Mouse (Mus musculus) left cerebral cortex, adult 18-20 months (tissue): ENCODE results near the gene Map2k2. TPM values are rescaled to one million over a fixed set of nuclear protein-coding genes. Genes with fewer than 3 reads are reported as not detected.
"Not testable (repeated sequence)": the region's sequence is repeated elsewhere in the genome, so short reads cannot be mapped to it uniquely, and the experiment has no call there.

Experiments used
- DNase-seq, 2 experiments: peaks; one replicate each; pipeline ENCODE4 v3.0.0; 2021 to 2022; ENCODE audit warnings: low spot score in 2 of 2, mixed read lengths in 1 of 2
- long read RNA-seq, 2 experiments: library from polyadenylated mRNA; stranded (forward); transcript quantifications; one replicate each; pipeline ENCODE4 v2.0.0; 2021
- total RNA-seq, 2 experiments: library from RNA; stranded (reverse); gene quantifications; 2 replicates each; pipeline ENCODE4 v1.2.3; 2021

Map2k2 gene
- 100 to 1,000 TPM; 133 to 137 TPM for total RNA-seq
- long read RNA-seq, experiment 1, transcript Map2k2-207 (11 exons, 2,405 nt), result minor isoform, 41 of 211 reads
- long read RNA-seq, experiment 1, transcript Map2k2-202 (11 exons, 1,556 nt), result major isoform, 82 of 211 reads
- long read RNA-seq, experiment 1, partial matches to known transcripts, result 11 of 211 reads
- long read RNA-seq, experiment 1, other reads (novel, unspliced or antisense), result 77 of 211 reads
- long read RNA-seq, experiment 2, transcript Map2k2-207 (11 exons, 2,405 nt), result minor isoform, 24 of 117 reads
- long read RNA-seq, experiment 2, transcript Map2k2-202 (11 exons, 1,556 nt), result major isoform, 55 of 117 reads
- long read RNA-seq, experiment 2, partial matches to known transcripts, result 9 of 117 reads
- long read RNA-seq, experiment 2, other reads (novel, unspliced or antisense), result 29 of 117 reads

DNA sequence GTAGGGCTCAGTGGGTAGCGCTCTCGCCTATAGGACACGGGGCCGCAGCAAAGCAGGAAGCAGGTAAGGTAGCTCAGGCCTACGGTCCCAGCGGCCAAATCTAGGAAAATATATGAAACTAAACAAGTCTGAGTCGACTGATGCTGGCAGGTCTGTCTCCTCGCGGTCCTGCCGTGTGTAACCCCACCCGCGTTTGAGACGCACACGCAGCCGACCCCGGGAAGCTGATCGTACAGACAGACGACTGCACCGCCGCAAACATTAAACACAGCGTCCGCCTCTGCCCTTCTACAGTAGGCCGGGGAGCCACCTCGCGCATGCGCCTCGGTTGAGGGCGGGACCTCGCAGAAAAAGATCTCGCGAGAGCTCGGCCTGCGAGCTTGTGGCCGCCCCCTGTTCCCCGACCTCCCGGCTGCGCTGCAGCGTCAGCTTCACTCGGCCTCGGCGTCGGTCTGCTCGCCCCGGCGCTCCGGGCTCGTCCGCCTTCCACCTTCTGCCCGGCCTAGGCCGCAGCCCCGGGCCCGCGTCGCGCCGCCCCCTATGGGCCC is at the start of gene Map2k2:
TSS of gene Map2k2 (plus strand) at position 351 of the 548 bp plus-strand sequence.
- peak; percentile 96 for DNase-seq

GRCm38 (mm10) chr10:81057406-81058130 is 48.1 kb upstream of the Map2k2 start:
- DNase-seq, result no peak

- DNase-seq, result no peak
Measured at GRCm38 (mm10) chr10:81058896-81059295, 46.8 kb upstream of the Map2k2 start.

DNA sequence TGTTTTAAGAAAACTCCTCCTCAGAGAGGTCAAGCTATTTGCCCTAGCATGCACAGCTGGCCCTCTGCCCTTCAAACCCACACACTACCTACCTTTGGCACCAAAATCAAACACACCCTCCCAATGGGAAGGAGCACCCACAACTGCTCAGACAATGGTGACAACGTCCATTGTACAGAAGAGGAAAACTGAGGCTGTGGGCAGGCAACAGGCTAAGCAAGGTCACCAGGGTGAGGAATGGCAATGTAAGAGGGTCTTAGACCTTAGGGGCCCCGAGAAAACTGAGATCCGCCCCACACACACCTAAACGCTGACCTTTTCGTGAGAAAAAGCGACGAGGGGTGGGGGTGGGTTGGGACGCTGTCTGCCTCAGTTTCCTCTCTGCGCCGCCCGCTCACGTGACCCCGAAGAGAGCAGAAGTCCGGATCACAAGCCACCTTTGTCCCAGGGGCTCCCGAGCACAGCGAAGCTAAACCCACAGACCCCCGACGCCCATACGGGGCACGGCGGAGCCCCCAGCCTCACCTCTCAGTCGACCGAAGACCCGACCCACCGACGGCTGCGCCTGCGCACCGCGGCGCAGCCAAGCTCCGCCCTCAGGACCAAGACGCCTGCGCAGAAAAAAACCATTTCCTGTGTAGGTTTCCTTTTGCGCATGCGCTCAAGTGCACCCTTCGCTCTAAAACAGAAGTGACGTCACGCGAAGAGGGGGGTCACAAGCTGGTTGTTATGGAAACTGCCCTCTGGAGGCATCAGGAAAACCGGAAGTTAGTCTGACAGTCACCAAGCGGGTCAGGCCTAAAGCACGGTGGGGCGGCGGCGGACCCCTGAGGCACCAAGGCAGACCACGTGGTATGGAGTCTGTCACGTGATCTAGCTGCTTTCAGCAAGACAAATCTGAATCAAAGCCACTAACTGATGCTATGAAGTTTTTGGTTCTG is 45.8 kb upstream of the Map2k2 start, which contains the start of gene Sgta:
TSS of gene Sgta (minus strand) at position 579 of the 941 bp plus-strand sequence.
- DNase-seq, result peak; percentile 99

DNA sequence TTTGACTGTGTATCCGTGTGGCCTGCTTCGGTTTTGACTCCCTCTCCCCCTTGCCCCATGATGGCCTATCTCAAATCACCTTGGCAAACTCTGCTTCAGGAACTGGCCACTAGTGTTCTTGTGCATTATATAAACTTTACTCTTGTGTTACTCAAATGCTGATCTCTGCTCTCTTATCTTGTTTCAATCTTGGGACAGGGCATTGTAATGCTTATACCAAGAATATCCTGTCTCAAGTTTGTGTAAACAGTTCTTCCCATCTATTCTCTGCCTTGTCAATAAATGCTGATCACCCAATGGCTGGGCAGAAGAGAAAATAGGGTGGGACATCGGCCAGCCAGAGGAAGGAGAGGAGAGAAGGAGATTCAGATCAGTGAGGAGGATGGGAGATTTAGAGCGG is 43.0 kb upstream of the Map2k2 start:
- no peak for DNase-seq

DNA sequence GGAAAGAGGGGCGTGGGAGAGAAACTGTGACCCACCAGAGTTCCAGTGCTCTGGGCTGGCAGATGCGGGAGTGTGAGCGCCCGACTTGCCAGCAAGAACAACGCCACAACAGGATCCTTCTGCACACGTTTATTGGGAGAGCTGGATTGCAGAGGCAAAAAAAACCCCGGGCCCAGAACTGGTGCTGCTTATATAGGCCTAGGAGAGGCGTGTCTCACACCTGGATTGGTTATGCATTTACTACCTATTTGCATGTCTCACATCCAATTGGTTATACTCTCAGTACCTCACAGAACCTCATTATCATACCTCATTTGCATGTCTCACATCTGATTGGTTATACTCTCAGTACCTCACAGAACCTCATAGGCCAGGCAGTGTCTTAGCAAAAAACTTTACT is 41.2 kb upstream of the Map2k2 start:
- DNase-seq, result not testable (repeated sequence)

DNA sequence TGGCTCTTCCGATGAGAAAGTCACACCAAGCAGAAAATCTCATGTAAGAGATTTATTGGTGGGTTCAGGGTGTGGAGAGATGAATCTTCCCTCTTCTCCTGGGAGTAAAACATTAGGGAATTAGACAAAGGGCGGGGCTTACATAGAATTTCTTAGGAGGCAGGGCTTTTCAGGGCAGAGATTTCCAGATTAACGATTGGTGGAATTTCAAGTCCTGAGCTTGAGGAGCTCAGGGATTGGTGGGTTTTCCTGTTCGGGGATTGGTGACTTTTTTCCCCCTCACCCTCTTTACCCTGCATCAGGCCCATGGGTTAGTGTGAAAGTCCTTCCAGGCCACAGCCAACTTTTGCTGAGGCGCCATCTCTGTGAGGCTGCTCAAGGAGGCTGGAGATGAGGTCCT is 37.0 kb upstream of the Map2k2 start:
- no peak for DNase-seq

- peak; percentile 97 to 98 for DNase-seq
Measured at GRCm38 (mm10) chr10:81069836-81070235, 35.9 kb upstream of the Map2k2 start, which contains the start of gene Thop1. Gene Thop1 (plus strand): TSS chr10:81070035.

DNA sequence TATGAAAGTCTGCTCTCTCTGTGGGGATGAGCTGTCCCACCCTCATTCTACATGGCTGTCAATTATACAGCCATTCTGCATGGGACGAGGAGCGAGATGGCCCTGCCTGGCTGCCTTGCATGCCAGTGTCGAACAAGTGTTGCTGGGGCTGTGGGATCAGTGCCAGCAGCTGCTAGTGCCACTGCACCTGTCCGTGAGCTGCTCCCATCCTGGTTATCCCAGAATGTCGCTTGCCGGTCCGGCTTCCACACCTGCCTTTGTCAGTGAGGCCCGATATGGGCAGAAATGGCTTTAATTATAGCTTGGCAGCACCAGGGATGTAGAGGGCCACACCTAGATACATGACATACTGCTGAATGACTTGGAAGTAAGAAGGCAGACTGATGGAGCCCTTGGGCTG is 33.4 kb upstream of the Map2k2 start:
- no peak for DNase-seq

DNA sequence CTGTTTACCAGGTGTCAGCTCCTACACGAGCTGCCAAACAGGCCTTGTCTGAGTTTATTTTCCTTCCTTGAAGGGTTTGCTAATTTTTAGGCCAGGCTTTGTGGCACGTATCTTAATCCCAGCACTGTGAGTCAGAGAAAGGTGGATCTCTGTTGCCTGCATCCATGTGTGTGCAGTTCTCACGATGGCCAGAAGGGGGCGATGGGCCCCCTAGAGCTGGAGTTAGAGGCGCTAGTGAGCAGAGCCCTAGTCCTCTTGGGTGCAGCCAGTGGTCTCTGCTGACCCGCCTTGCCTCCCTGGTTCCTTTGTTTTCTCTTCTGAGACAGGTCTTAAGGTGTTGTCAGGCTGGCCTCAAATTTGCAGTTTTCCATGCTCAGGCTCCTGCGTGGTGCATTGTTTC is 32.3 kb upstream of the Map2k2 start:
- DNase-seq, result no peak

GRCm38 (mm10) chr10:81075734-81076133 is 30.0 kb upstream of the Map2k2 start:
- no peak for DNase-seq

GRCm38 (mm10) chr10:81076356-81076755 is 29.4 kb upstream of the Map2k2 start:
- no peak for DNase-seq

DNA sequence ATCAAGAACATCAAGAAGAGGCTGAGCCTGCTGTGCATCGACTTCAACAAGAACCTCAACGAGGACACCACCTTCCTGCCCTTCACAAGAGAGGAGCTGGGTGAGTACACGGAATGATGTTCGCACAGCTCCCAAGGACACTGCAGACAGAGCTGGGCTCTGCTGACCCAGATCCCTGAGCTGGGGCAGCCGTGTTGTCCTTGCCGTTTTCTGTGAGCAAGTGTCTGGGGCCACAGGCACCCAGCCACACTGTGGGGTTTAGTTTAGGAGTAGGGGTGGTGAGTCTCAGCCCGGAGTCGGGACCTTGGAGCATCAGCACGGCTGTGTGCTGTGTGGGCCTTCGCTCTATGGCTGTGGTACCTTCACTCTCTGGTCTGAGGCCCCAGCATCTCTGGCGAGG is 27.8 kb upstream of the Map2k2 start:
- DNase-seq, result no peak

DNA sequence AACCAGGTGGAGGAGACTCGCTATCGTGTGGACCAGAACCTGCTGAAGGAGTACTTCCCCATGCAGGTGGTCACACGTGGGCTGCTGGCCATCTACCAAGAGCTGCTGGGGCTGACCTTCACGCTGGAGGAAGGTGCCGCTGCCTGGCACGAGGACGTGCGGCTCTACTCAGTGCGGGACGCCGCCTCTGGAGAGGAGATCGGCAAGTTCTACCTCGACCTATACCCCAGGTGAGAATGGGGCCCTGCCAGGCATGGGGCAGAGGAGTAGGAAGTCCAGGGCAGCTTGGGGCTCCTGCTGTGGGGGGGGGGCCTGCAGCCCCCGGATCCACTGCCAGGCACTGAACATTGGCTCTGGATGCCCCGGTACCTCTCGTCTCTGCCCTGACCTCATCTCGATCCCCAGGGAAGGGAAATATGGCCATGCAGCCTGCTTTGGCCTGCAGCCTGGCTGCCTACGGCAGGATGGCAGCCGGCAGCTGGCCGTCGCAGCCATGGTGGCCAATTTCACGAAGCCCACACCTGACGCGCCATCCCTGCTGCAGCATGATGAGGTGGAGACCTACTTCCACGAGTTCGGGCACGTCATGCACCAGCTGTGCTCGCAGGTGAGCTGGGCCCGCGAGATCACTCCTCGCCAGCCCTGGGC is 25.6 kb upstream of the Map2k2 start:
- no peak for DNase-seq

DNA sequence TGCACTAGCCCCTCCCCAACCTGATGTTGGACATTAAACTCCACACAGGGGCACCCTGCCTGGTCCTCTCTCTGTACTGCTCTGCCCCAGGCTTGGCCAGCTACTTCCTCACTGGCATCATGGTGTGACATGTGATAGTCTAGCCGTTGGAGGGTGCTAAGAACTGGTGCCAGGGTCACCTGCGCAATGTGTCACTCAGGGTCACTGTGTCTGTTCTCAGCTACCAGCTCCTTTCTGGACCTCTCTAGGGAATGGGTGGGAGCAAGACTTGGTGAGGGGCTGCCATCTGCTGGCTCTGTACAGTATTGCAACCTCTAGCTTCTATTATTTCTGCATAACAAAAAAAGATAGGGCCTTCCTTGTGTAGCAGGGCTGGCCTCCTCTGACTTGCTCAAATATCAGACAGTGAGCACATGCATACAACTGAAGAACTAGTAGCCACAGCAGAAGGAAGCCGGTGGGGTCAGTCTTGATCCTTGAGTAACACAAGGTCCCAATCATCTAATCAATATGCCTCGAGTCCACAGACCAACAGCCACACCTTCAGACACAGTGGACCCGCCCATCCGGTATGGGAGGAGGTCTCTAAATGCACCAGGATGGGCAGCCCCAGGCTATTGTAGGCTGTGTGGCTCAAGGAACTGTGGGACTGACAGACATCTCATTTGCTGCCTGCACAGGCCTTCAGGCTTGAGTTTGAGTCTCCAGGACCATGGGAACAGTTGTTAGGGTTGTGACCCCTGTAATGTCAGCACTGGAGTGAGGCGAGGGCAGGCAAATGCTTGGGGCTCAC is 23.4 kb upstream of the Map2k2 start:
- DNase-seq, result peak; percentile 65 to 74

- DNase-seq, result no peak
Measured at GRCm38 (mm10) chr10:81087021-81087420, 18.7 kb upstream of the Map2k2 start.

- DNase-seq, result no peak
Measured at GRCm38 (mm10) chr10:81089216-81089615, 16.5 kb upstream of the Map2k2 start.

GRCm38 (mm10) chr10:81090621-81091020 is 15.1 kb upstream of the Map2k2 start:
- DNase-seq, result no peak

DNA sequence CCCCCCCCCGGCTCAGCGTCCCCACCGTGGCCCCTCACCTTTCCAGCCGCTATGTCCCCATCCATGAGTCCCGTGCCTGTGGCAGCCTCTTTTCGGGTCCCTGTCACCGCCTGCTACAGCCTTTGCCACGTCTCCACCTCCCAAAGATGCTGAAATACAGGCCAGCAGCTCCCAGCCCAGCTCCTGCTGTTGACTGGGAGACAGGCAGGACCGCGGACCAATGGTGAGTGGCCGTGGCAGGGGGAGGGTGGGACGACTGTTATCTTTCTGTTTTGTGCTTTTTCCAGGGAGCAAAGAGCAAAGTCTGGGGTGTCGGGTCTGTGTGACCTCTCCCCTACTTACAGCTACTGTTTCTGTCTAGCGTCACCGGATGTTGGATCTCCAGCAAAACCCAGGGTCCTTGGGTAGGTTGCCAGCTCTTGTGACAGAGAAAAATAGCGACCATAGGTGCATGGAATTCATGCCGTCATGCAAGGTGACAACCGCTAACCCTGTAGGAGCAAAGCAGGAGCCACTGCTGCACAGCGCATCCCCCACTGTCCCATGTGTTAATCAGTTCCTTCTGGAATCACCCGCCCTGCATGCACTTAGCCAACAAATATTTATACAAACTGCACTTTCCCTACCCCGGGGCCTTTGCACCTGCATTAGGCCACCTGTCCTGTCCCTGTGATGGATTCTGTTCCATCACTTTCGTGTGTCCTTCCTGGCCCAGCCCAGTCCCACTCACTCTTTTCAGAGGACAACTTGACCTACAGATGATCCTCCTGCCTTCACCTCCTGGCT is 13.1 kb upstream of the Map2k2 start:
- no peak for DNase-seq
